Mouse (Mus musculus): ENCODE measurements at regions not wholly inside any gene's neighbourhood (a gene's known extent, or its start where the extent isn't known, plus 50 kb on each side); places are given as distances from the start of the nearest gene placed in this dataset.
A peak's percentile ranks its signal among the peaks of the same experiment; 100 is the strongest.

GRCm38 (mm10) chr8:53695323-53695722, 56.5 kb upstream of the Neil3 start:
- intact Hi-C loops (cut with DNase I) = no loop called here

More at GRCm38 (mm10) chr8:53695323-53695722, 56.5 kb upstream of the Neil3 start:
- peak in 1 of 2 experiments; percentile 19 for DNase-seq (ENCODE audit: extremely low spot score in 1 of 2, low spot score in 2 of 2)

Data from left cerebral cortex, postnatal 10 days (tissue).